Mouse (Mus musculus) kidney, embryonic 16.5 days (tissue): ENCODE results near the gene AA986860. TPM values are rescaled to one million over a fixed set of nuclear protein-coding genes. Genes with fewer than 3 reads are reported as not detected.

Experiments
- ATAC-seq: fragments of 200-750 bp; cut with Nextera tagmentation; 2 replicates; pipeline ENCODE4 v1.8.0; 2017; ENCODE audit warnings: moderate TSS enrichment; ENCODE audit not compliant: low FRiP score, low TSS enrichment
- H3K27ac ChIP-seq: fragments of 300-500 bp; sonication (generic); 2 replicates; pipeline ENCODE4 v1.5.1; 2014; ENCODE audit warnings: low read length
- H3K27me3 ChIP-seq: fragments of 300-500 bp; sonication (generic); 2 replicates; pipeline ENCODE4 v1.6.1; 2014; ENCODE audit warnings: low read length, control low read depth, mixed read lengths; ENCODE audit not compliant: insufficient read depth
- H3K36me3 ChIP-seq: fragments of 300-500 bp; sonication (generic); 2 replicates; pipeline ENCODE4 v1.6.1; 2014; ENCODE audit warnings: low read length, control low read depth, mixed read lengths; ENCODE audit not compliant: insufficient read depth
- H3K4me1 ChIP-seq: fragments of 300-500 bp; sonication (generic); 2 replicates; pipeline ENCODE4 v1.6.1; 2014; ENCODE audit warnings: low read length, control low read depth, mixed read lengths; ENCODE audit not compliant: insufficient read depth
- H3K4me2 ChIP-seq: fragments of 300-500 bp; sonication (generic); replicated peaks from 2 replicates; pipeline ENCODE4 v1.6.1; 2014; ENCODE audit warnings: low read depth, low read length
- H3K4me3 ChIP-seq: fragments of 300-500 bp; sonication (generic); 2 replicates; pipeline ENCODE4 v1.5.1; 2014; ENCODE audit warnings: mild to moderate bottlenecking, low read length
- H3K9ac ChIP-seq: fragments of 300-500 bp; sonication (generic); replicated peaks from 2 replicates; pipeline ENCODE4 v1.6.1; 2014; ENCODE audit warnings: low read length
- H3K9me3 ChIP-seq: fragments of 300-500 bp; sonication (generic); 2 replicates; pipeline ENCODE4 v1.6.1; 2016; ENCODE audit warnings: low read length, control low read depth
- WGBS: fragments of 180-500 bp; shearing (Covaris S2); extraction: QIAGEN DNeasy Blood & Tissue Kit; methylation state at CpG from one replicate; pipeline ENCODE4 v1.1.7; 2014; 5-methylcytosine and 5-hydroxymethylcytosine counted together
- polyA plus RNA-seq: library from polyadenylated mRNA; unstranded; fragments of >200 nt; fragmentation: Nextera tagmentation; extraction: Ambion mirVana; gene quantifications from 2 replicates; pipeline ENCODE4 v1.2.1, GENCODE M21; 2015

AA986860 gene
- polyA plus RNA-seq, 1 experiment from 2014 or later, result 16.1 TPM

DNA sequence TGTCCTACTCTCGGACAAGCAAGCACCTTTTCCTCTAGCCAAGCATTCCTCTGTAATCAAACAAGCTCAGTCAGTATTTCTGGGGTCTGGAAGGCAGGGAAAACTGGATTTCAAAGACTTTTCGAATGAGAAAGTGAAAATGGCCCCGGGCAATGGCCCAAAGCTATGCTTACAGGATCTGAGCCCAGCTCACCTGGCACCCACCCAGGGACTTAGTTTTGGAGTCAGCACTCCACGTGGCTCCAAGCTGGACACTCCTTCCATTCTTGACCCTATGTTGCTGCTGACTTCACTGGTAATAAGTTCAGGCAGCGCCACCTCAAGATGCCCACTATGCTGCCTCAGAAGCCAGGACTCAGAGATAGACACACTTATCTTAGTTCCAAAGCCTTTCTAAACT is 35.3 kb downstream of the AA986860 start:
- Histone ChIP-seq H3K9me3 (no peaks in the 10 kb centered on the region), H3K36me3 (no peaks in the 10 kb centered on the region), H3K27me3 (no peaks in the 10 kb centered on the region), H3K9ac (no peak overlapping the region), H3K4me2 (no peak overlapping the region), H3K4me1 (no peaks in the 10 kb centered on the region), H3K27ac (no peak overlapping the region), H3K4me3 (no peak overlapping the region)
- WGBS, result 79% methylated on average over 5 of the region's 5 CpGs
- ATAC-seq, result no peak

DNA sequence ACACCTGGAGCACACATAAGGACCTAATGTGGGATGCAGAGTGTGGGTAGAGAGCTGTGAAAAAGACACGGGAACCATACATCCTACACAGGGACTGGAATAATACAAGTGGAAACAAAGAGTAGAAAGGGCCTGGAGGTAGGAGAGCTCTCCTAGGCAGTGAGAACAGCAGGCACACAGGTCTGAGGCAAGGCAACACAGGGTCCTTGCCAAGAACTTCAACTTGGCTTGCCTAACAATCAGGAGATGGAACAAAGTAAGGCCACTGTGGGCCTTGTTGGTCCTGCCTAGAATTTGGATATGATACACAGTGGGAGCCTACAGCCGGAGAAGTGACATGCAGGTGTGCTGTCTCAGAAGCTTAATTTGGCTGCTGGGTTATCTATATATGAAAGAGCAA is 38.1 kb downstream of the AA986860 start:
- WGBS, result 88% methylated on average over 2 of the region's 2 CpGs
- no peaks in the 10 kb centered on the region for H3K9me3 ChIP-seq
- no peak overlapping the region for H3K4me3 ChIP-seq
- no peaks in the 10 kb centered on the region for H3K36me3 ChIP-seq
- no peaks in the 10 kb centered on the region for H3K4me1 ChIP-seq
- H3K27ac ChIP-seq, result peak overlapping the region; percentile 6; the same call in 1 of the 2 replicates
- no peak overlapping the region for H3K9ac ChIP-seq
- ATAC-seq, result no peak
- no peak overlapping the region for H3K4me2 ChIP-seq
- no peaks in the 10 kb centered on the region for H3K27me3 ChIP-seq

DNA sequence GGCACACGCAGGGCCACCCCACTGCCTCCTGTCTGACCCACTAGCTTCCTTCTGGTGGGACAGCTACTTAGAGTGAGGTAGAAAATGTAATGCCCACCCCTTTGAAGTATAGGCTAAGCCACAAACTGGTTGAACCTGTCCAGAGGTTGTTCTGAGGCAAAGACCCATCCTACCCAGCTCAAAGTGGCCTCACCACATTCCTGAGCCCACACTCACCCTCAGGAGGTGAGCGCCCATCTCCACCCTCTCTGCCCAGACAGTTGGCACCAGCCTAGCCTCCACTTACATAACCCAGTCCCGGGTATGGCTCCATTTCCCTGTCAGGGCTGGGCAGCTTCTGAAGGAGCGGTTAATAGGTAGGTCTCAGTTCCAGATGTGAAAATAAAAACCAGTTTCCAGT is 38.7 kb downstream of the AA986860 start:
- WGBS, result 76% methylated on average over 4 of the region's 4 CpGs
- Histone ChIP-seq H3K27me3 (no peaks in the 10 kb centered on the region), H3K36me3 (no peaks in the 10 kb centered on the region), H3K27ac (peak overlapping the region; percentile 6; the same call in 1 of the 2 replicates), H3K9me3 (no peaks in the 10 kb centered on the region), H3K9ac (no peak overlapping the region), H3K4me2 (no peak overlapping the region), H3K4me3 (no peak overlapping the region), H3K4me1 (no peaks in the 10 kb centered on the region)
- peak; percentile 67; the same call in 1 of the 2 replicates for ATAC-seq

DNA sequence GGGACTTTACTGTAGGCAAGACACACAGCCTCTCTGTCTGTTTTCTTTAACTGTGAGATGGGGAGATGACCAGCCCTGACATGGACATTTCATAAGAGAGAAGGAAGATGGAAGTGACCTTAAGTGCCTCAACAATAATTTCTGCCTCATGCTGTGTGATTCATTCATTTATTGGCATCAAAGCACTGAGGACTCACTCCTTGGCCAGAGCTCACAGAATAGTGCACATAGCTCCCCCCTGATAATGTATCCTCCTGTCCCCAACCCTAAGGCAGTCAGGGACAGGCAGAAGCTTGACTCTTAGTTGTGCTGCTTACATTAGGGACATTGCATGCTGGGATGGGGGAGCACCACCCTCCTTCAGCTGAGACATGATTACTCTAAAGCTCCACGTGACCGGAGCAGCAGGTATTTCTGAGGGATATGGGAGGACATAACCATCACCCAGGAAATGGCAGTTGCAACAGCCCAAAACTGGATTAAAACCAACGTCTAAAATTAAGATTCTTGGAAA is 39.3 kb downstream of the AA986860 start:
- no peak overlapping the region for H3K9ac ChIP-seq
- H3K9me3 ChIP-seq, result no peaks in the 10 kb centered on the region
- H3K4me1 ChIP-seq, result no peaks in the 10 kb centered on the region
- no peak overlapping the region for H3K4me2 ChIP-seq
- H3K36me3 ChIP-seq, result no peaks in the 10 kb centered on the region
- ATAC-seq, result no peak
- H3K27ac ChIP-seq, result no peak overlapping the region
- no peak overlapping the region for H3K4me3 ChIP-seq
- WGBS, result 70% methylated on average over 3 of the region's 3 CpGs
- H3K27me3 ChIP-seq, result no peaks in the 10 kb centered on the region

DNA sequence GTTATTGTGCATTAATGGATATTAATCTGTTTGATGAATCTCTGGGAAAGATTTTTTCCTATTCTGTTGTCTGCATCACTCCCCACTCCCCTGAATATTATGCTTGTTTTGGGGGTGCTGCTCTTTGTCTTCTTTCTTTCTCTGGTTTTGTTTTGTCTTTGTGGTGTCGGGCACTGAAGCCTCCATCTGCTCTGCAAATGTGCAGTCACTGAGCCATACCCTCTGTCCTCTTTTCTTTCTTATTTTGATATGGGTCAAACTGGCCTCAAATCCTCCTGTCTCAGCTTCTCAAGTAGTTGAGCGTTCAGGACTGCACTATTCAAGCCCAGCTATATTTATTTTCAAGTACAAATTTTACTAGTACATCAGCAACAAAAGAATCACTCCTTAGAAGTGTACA is 43.5 kb downstream of the AA986860 start:
- Histone ChIP-seq H3K36me3 (no peaks in the 10 kb centered on the region), H3K4me3 (no peak overlapping the region), H3K4me2 (no peak overlapping the region), H3K9me3 (no peaks in the 10 kb centered on the region), H3K27me3 (no peaks in the 10 kb centered on the region), H3K9ac (no peak overlapping the region), H3K4me1 (no peaks in the 10 kb centered on the region), H3K27ac (no peak overlapping the region)
- WGBS, result 78% methylated on average over 2 of the region's 2 CpGs
- no peak for ATAC-seq

DNA sequence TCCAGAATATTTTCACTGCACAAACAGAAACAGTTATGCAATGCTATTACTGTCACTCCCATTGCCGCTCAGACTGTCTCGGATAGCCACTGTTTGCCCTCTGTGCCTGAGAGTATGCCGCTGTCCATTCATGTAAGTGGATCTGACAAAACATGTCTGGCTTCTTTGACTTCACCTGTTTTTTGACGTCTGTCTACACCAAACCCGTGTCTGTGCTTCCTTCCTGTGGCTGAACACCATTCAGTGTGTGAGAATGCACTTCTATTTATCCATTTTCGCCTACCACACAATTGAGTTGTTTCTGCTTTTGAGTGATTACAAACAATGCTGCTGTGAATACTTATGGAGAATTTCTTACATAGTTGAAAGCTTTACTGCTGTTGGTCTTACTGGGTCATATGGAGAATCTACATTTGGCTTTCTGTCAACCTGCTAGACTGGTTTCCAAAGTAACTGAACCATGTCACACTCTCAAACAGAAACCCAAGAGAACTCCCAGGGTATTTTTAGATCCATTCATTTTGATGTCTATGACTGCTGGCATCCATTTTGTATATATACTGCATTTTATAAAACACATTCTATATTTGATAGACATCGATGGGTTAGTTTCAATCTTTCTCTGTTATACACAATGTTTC is 44.0 kb downstream of the AA986860 start:
- Histone ChIP-seq H3K36me3 (no peaks in the 10 kb centered on the region), H3K4me1 (no peaks in the 10 kb centered on the region), H3K27ac (peak overlapping the region; percentile 25; the same call in 1 of the 2 replicates), H3K27me3 (no peaks in the 10 kb centered on the region), H3K4me2 (no peak overlapping the region), H3K9ac (no peak overlapping the region), H3K4me3 (no peak overlapping the region), H3K9me3 (no peaks in the 10 kb centered on the region)
- no peak for ATAC-seq
- WGBS, result 75% methylated on average over 7 of the region's 7 CpGs

DNA sequence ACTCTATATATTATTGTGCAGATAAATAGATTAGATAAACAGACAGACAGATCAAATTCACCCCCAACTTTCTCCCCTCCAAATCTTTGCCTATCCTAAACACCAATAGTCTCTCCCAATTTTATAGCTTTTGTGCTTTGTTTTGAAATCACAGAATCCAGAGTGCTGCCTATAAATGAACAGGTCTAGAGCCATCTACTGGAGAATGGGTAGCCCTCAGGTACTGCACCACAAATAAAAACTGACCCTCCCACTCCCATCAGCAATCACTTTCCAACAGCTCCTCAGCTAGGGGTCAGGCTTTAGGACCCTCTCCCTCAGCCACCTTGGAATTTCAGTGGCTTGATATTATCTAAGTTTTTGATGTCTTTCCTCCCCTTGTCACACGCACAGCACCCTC is 44.9 kb downstream of the AA986860 start:
- Histone ChIP-seq H3K4me2 (no peak overlapping the region), H3K9ac (no peak overlapping the region), H3K27me3 (no peaks in the 10 kb centered on the region), H3K4me1 (no peaks in the 10 kb centered on the region), H3K36me3 (no peaks in the 10 kb centered on the region), H3K4me3 (no peak overlapping the region), H3K9me3 (no peaks in the 10 kb centered on the region), H3K27ac (no peak overlapping the region)
- WGBS, result 65% methylated on average over 1 of the region's 1 CpGs
- ATAC-seq, result no peak

DNA sequence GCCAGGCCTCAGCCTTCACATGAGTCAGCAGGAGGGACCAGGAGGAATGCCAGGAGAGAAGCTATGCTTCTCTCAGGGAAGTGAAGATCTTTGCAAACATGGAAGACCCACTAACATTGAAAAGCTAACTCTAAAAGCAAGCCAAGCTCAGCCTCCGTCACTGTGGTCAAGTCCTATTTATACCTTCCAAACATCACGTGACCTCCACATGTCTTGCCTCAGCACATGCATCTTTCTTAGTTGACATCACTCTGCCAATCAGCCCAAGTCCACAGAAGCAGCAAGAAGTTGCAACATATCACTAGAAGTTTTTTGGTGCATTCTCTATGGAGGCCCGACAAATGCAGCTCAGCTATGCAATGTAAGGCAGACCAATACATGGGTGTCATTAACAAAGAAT is 48.1 kb downstream of the AA986860 start:
- Histone ChIP-seq H3K4me2 (no peak overlapping the region), H3K4me1 (no peaks in the 10 kb centered on the region), H3K9me3 (no peaks in the 10 kb centered on the region), H3K27me3 (no peaks in the 10 kb centered on the region), H3K27ac (no peak overlapping the region), H3K9ac (no peak overlapping the region), H3K4me3 (no peak overlapping the region), H3K36me3 (no peaks in the 10 kb centered on the region)
- no peak for ATAC-seq
- 90% methylated on average over 3 of the region's 3 CpGs for WGBS

DNA sequence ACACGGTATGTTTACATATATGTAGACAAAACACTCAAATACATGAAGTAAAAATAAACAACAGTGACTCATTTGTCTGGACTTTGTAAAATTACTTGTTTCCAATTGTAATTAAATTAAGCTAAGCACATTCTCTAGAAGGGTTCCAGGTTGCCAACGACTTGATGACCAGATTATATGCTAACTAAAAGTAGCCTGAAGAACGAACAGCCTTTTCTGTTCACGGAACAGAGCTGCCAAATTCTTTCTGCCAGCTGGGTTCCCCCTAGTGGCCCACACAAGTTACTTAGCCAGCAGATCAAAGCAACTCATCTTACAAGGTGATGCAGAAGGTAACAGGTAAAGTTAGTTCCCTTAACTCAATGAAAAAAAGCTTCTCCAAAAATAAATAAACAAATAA is 52.3 kb downstream of the AA986860 start:
- Histone ChIP-seq H3K4me2 (no peak overlapping the region), H3K27me3 (no peaks in the 10 kb centered on the region), H3K4me3 (no peak overlapping the region), H3K36me3 (no peaks in the 10 kb centered on the region), H3K9ac (no peak overlapping the region), H3K27ac (no peak overlapping the region), H3K9me3 (no peaks in the 10 kb centered on the region), H3K4me1 (no peaks in the 10 kb centered on the region)
- no peak for ATAC-seq
- WGBS, result 24% methylated on average over 4 of the region's 4 CpGs

DNA sequence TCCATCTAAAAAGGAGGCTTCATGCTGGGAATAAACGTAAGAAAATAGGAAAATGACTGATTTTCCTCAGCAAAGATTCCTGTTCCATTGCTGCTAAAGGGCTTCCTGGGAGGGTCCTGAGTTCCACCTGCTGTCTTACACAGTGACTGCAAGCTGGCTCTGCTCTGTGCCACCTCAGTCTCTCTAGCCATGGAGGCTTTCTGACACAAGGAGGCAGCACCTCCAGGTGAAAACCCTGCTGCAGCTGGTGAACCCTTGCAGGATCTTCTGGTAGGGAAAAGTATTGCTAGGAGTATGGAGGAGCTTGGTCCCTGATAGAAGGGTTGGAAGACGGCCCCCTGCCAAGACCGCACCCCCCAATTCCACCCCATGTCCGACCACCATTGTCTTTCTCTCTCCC is 55.2 kb downstream of the AA986860 start:
- Histone ChIP-seq H3K4me3 (no peak overlapping the region), H3K27ac (no peak overlapping the region), H3K36me3 (no peaks in the 10 kb centered on the region), H3K4me2 (no peak overlapping the region), H3K4me1 (no peaks in the 10 kb centered on the region), H3K27me3 (no peaks in the 10 kb centered on the region), H3K9me3 (peaks cover under 1% of the 10 kb centered on the region; the same call in 1 of the 2 replicates), H3K9ac (no peak overlapping the region)
- ATAC-seq, result no peak
- 40% methylated on average over 4 of the region's 4 CpGs for WGBS
